Mouse (Mus musculus): ENCODE measurements around the gene Ablim1. TPM values are rescaled to one million over a fixed set of nuclear protein-coding genes. Genes with fewer than 3 reads are reported as not detected.

The Ablim1 gene
- total RNA-seq, 2 experiments from 2014 or later: 28.9 to 50.3 TPM

DNA sequence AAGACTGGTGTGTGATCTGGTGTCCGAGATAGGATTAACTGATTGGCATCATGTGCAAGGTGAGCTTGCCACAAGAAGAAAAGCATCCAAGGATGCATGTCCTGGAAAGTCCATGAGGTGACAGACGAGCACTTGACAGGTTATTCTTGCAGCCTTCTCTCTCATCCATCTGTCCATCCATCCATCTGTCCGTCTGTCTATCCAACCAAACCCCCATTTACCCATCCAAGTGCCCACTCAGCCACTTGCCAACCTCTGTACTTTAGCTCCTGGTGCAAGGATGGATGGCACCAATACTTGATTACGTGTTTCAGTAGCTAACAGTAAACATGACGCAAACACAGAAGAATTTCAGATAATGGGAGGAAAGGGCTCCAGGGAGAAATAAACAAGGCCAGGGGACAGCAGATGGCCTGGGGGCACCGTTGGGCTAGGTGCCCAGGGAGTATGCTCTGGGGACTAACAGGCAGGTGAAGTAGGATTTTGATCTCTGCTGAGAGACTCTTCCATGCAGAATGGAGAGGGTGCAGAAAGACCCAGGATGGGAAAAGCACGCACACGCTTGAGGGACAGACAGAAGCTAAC, 202.4 kb downstream of the Ablim1 start:
- no peak for DNase-seq (ENCODE audit: low spot score in 2 of 2)

DNA sequence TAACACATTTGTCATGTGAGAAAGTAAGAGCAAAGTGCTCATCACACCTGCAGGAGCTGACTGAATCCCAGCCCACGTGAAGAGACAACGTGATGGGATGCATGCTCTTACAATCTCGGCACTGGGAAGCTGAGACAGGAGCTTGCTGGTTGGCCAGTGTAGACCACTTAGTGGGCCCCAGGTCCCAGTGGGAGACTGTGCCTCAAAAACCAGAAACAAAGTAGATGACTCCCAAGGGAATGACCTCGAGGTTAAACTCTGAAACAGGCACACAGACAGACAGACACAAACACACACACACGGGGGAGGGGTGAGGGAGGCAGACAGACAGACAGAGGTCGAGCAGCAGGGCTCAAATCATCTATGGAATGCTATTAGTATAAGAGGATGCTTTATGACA, 203.4 kb downstream of the Ablim1 start:
- DNase-seq (ENCODE audit: low spot score in 2 of 2): no peak

DNA sequence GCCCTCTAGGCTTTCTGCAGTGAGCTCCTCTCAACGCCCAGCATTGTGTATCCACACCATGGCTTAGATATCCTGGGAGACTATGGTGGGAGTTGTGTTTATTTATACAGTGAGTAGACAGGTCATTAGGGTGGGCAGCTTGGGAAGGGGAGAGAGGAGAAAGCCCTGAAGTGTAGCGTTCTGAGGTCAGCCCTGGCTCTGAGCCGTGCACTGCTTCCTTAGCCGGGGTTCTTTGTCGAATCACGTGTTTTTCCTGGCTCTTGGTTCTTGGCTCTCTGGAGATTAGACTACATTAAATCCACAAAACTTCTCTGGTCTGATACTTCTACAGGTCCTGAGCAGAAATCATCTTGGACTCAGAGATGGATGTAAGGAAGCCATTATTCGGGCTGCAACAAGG, 205.1 kb downstream of the Ablim1 start:
- DNase-seq (ENCODE audit: low spot score in 2 of 2): no peak

DNA sequence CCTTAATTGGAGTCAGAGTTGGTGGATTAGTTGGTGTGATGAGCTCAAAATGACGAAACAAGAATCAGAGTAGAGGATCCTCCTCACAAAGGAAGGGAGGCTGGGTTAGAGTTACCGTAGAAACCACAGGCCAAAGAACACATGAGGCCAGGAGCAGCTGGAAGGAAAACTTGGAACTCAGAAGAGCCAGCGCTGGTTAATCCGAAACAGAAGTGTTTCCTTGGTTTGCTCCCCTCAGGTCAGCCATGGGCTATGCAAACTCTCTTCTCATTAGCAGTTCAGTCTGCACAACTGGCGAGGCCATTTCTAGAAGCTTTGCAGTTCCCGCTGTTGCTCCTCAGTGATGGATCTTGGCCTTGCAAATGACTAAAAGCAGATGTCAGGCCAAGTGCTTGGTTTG, 208.2 kb downstream of the Ablim1 start:
- no peak for DNase-seq (ENCODE audit: low spot score in 2 of 2)

DNA sequence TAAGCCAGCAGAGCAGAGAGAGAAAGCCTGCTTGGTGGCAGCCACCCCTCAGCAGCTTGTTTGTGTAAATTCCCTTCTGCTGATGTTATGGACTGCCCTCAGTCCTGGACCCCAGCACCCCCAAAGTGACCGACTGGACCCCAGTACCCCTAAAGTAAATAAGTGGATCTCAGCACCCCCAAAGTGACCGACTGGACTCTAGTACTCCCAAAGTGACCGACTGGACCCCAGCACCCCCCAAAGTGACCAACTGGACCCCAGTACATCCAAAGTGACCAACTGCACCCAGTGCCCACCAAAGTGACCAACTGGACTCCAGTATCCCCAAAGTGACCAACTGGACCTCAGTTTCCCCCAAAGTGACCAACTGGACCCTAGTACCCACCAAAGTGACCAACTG, 208.7 kb downstream of the Ablim1 start:
- no peak for DNase-seq (ENCODE audit: low spot score in 2 of 2)

DNA sequence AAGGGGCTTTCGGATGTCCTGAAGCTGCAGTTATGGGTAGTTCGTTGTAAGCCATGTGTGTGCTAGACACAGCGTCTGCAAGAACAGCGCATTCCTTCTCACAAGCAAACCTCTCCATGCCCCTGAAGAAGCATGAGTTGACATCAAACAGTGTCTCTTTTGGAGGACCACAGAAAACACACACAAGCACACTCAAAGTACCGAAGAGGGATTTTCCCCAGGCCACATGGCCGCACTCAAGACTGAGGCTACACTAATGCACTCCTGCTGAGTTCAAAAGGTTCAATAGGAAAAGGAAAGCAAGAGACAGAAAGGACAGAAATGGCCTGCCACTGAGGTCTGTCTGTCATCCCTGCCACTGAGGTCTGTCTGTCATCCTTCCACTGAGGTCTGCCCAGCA, 209.6 kb downstream of the Ablim1 start:
- no peak for DNase-seq (ENCODE audit: low spot score in 2 of 2)

DNA sequence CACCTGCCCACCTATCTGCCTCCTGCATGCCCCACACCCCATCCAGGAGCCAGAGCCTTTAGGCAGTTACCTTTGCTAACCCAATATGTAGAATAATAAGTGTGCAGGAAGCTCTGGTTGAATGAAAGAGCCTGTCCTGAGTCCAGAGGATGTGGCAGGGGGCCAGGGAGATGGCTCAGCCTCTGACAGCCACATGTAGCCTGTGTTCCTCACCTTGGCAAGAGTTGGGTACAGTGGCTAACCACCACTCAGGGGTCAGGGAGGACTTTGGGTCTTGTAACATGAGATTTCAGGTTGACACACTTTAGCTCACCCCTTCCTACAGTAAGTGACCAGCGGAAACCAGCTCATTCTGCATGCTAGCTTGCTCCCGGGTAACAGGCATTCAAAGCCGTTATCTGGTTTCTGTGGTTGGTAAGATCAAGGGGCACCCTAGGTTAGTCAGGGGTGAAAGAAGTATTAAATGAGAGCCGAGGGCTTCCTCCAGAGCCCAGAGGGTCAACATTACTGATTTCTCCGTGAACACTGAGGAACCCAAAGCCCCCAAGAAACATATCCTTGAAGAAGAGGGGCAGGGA, 210.5 kb downstream of the Ablim1 start:
- no peak for DNase-seq (ENCODE audit: low spot score in 2 of 2)

DNA sequence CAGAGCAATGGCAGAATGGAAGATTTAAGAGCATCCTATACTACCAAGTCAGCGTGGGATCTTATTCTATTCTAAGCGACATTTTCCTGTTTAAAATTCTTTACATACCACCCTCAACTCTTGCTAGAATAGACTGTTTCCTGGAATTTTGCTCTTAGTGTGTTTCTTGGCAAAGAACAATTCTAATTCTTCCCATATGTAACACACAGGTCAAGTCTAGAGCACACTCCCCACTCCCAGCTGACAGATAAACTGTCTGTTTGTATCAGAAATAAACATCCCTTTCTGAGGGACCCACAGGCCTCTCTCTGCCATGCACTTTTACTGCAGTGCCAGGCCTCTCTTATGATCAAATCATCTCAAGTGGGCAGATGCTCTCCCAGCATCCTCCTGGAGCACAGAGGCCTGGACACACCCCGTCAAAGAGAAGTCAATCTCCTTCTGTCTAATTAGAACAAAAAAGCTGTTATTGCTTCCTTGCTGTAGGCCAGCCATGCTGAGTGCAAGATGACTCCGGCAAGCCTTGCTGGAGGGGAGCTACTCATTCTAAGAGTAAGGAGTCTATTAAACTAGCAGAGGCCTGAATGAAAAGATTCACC, 211.3 kb downstream of the Ablim1 start:
- no peak for DNase-seq (ENCODE audit: low spot score in 2 of 2)

DNA sequence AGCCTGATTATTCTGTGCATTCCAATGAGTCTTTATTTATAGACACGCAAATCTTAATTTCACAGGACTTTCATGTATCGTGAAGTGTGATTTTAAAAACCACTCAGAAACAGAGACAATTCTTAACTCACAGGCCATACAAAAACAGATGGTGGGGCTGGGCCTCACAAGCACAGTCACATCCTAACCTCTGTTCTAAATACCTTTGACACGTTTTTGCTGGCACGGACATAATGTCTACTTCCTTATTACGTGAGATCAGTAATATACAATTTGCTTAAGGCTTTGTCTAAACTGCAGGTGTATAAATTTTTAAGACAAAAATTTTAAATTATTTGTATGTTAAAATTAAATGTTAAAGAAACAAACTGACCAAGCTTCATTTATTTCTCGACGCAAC, 212.7 kb downstream of the Ablim1 start:
- no peak for DNase-seq (ENCODE audit: low spot score in 2 of 2)

DNA sequence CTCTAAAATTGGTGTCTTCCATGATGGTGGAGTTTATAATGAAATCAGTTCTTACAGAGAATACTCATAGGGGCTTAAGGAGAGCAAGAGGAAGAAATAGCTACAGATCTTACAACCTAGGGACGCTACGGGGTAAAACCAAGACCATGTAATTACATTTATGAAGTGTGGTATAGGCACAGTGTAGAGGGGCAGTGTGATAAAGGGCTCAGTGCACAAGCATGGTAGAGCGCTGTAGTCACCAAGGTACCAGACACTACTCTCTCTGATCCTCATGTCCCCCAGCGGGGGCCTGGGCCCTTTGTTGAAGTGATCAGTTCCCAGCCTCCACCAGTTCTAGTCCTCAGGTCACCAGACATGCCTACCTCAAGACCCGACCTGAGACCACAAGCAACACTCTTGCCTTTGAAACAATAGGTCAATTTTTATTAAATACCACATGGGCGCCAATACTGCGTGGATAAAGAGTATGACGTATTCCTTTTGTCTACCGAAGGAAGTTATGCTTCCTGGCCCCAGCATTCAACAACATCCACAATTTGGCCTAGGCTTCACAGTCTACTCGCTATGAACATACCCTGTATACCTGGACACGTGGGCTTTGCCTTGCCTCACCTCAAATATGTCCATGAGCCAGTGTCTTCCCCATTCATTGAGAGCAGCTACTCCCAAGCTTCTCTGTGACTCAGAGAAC, 213.8 kb downstream of the Ablim1 start:
- no peak for DNase-seq (ENCODE audit: low spot score in 2 of 2)

DNA sequence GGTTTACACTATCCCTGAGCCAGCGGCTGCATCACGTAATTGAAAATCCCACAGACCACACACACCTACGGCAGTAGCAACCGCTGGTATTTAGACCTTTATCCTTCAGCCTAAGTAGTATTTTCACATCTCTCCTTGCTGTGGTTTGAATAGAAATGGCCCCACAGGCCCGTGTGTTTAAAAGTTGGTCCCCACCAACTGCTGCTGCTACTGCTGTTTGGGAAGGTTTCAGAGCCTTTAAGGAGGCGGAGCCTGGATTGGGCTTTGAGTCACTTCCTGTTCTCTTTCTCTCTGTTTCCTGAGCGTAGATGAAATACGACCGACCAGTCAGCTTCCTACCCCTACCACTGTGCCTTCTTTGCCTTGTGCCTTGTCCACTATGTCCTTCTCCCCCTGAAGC, 214.7 kb downstream of the Ablim1 start:
- no peak for DNase-seq (ENCODE audit: low spot score in 2 of 2)

DNA sequence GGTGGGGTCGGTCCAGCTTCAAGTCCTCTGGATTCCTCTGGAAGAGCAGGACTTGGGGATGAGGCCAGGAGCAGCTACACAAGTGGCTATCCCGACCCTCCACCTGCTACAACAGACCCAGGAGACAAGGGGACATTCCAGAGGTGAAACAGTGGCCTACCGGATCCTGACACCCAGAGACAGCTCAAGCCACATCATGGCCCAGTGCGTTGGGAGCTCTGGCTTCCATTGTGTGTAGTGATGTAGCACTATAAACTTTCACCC, 215.7 kb downstream of the Ablim1 start:
- DNase-seq (ENCODE audit: low spot score in 2 of 2): no peak

DNA sequence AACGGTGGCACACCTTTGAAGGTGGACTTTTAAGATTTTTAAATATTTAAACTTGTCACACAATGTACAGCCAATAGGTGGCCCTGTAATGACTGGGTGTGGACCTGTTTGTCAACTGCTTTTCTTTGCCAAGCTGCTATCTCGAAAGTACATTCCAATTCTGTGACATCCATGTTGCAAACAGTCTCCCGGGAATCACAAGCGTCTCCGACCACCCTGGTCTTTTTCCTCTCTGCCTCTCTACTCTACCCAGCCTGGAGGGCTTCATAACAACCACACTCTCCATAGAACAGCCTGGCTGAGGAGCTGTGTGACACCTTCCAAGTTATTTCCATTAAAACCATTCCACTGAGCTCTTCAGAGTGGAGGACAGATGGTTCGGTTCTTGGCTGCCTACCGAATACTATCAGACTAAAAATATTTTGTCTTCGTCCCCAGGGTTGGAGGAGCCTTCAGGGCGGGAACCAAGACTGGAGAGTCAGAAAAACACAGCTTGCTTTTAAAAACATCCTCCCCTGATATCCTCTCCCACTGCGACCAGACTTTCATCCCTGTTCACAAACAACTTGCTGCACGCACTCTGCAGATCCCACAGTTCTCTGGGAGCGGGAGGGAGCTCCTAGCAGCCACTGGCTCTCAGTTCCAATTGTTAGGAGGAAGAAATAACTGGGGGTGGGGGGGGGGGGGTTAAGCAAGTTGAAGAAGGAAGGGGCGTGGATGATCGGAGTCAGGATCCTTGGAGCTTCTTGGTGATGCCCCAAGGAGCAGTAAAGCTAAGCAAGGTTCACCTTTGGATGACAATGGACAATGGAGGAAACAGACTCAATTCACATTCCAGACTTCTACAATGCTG, 216.3 kb downstream of the Ablim1 start:
- no peak for DNase-seq (ENCODE audit: low spot score in 2 of 2)

DNA sequence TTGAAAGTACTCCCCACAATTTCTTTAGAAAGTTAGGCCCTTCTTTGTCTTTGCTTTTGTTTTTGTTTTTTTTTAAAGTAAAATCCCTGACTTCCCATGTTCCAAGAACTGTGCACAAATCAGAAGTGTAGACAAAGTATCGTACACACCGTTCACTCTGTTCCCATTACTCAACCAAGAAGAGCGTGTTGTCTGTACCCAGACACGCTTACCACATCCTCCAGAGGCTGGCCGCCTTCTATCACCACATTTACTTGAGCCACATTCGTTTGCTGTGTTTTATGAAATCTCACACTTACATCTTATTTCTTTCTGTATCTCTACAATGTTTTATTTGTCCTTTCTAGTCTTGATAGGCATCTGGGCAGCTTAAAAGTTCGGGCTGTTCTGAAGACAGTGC, 219.4 kb downstream of the Ablim1 start:
- no peak for DNase-seq (ENCODE audit: low spot score in 2 of 2)

DNA sequence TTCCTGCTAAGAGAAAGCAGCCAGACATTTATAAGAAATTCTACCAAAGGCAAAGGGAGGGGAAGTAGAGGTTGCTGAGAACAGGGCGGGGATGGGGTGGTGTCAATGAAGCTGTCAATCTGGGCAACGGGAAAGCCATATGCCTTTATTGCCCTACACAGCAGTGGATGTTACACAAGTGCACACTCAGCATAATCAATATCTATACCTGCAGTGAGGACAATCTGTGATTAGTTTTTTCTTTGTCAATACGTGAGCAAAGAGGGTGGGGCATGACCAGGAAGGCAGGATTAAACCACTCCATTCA, 221.1 kb downstream of the Ablim1 start:
- DNase-seq (ENCODE audit: low spot score in 2 of 2): no peak

DNA sequence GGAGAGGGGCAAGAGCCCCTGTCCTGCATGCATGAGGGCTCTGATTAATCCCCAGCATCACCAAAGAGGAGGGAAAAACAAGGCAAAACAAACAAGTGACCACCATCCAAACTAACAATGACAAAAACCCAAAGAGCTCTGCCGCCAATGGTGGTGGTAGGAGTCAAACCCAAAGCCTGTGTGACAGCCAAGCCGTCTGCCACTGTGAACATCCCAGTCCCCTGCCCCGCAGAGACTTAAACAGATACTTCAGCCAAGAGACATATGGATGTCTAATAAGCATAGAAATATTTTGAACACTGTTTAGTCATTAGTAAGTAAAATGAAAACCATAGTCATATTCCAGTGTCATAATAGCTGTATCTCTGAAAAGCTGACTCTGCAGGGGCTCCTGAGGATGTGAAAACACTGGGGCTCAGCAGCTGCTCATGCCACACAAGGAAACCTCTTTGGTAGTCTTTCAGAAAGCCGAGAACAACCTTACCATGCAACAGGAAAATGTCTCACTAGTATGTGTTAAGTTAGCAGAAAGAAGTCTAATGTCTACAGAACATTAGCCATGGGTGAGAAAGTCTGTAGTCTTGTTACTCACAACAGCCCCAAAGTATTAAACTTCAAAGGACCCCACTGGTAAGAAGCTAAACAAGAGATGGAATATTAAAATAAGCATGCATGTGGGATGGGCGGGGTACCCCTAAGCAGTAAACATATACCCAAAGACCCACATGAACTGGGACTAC, 221.6 kb downstream of the Ablim1 start:
- no peak for DNase-seq (ENCODE audit: low spot score in 2 of 2)

DNA sequence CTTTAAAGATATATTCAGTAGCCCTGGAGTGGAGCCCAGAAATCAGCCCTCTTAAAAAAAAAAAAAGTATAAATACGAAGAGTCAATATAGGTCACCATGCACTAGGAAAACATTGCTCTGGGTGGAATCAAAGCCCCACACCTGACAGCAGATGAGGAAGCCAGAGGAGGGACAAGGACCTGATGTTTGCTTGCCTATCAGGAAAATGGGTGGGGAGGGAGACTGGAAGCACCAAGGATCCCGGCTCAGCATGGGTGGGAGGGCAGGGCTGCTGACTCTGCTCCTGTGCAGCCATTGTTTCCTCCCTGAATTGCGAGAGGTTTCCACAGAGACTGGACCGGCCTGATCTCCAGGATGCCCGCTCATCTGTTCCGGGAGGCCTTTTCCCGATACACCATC, 223.4 kb downstream of the Ablim1 start:
- DNase-seq (ENCODE audit: low spot score in 2 of 2): no peak

DNA sequence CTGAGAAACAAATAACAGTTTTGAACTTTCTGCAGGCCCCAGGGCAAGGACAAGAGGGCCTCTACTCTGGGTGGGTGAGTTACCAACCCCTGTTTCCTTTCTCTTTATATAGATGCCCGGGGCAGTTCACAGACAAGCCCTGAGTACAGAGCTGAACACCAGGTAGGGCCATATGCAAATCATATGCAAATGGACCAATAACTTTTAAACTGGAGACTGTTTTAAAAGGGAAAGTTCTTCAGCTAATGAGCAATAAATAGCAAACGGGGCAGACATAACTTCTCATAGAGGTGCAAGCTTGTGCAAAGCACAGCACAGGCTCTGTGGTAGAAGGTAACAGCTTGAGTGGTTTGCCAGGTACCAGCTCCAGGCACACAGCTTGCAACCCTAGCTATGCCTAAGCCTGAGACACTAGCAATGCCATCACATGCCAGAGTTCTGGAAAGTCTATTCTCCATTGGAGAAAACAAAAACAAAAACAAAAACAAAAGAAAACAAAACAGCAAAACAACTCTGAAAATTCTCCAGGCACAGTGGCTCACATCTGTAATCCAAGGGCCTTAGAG, 225.8 kb downstream of the Ablim1 start:
- no peak for DNase-seq (ENCODE audit: low spot score in 2 of 2)

DNA sequence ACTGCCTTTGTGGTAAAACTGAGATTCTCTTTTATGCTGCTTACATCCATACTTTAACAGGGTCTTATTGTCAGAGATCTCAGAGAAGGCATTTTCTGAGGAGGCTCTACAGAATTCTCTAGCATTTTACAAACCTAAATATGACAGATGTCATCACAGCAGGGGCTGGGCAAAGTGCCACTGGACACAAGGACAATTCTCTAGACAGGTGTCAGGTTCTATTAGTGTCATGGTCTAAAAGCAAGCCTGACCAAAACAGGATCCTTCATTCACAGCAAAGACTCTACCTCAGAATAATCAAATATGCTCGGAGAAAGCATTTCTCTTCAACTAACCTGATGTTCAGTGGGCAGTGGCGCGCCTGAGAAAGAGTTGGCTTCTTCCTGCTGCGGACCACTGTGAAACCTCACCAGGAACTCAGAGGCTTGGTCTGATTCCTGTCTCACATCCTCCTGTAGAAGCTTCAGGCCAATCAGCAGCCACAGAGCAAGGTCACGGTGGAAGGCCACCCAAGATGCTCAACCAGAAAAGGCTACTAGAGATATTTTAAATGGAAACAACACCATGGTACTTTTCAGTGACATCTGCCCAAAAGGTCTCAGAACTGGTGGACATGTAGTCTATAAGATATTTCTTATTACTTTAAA, 230.1 kb downstream of the Ablim1 start:
- no peak for DNase-seq (ENCODE audit: low spot score in 2 of 2)

DNA sequence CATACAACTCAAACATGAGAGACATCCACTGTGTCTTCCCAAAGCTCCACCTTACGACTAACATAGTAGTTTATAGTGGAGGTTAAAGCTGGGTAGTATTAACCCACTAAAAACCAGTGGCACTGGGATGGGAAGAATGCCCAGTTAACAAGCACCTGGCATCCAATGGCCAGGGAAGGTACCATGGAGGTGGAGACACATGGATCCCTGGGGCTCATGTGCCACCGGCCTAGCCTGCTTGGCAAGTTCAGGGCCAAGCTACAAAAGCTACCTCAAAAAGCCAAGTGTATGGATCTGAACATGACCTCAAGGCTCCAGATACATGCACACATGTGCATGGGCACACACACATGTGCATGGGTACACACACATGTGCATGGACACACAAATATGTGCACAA, 230.8 kb downstream of the Ablim1 start:
- no peak for DNase-seq (ENCODE audit: low spot score in 2 of 2)

DNA sequence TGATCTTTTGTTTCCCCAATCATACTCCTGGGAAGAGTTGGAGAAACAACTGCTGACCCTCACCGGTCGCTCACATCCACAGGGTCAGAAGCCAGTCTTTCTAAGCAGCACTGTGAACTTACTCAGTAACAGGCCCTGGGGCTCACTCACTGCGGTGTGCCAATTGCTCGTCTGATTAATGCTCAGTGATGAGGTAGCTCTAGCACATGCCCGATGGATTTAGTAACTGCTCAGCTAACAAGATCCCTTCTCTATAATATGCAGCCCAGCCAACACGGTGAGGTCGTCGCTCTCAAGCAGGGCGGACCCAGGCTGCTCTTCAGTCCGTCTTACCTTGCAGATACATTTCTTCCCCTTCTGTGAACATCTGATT, 231.6 kb downstream of the Ablim1 start:
- DNase-seq (ENCODE audit: low spot score in 2 of 2): no peak

Data from adrenal gland, adult 18-20 months (tissue).